Mouse (Mus musculus) thymus, adult 2 months (tissue): ENCODE measurements at regions not wholly inside any gene's neighbourhood (a gene's known extent, or its start where the extent isn't known, plus 50 kb on each side); places are given as distances from the start of the nearest gene placed in this dataset.

Experiments
- CTCF ChIP-seq: fragments of 200-500 bp; IDR thresholded peaks from 2 replicates; pipeline ENCODE4 v1.5.1; 2012; ENCODE audit warnings: mild to moderate bottlenecking, control low read depth, low read length, moderate library complexity, borderline replicate concordance; ENCODE audit not compliant: control insufficient read depth, poor library complexity, insufficient read depth; ENCODE audit errors: extremely low read depth
- POLR2A ChIP-seq: fragments of 200-500 bp; IDR thresholded peaks from 2 replicates; pipeline ENCODE4 v1.6.1; 2012; ENCODE audit warnings: mild to moderate bottlenecking, low read length, control low read depth, moderate library complexity; ENCODE audit not compliant: control insufficient read depth, poor library complexity, insufficient read depth; ENCODE audit errors: extremely low read depth

- no peak for TF ChIP-seq CTCF
- no peak for TF ChIP-seq POLR2A
Observed at GRCm38 (mm10) chr15:59261380-59261779, 372.3 kb downstream of the Gm49356 start.
